Mouse (Mus musculus) hematopoietic multipotent progenitor cell, adult 10-12 weeks (in vitro differentiated cells): Measurements from ENCODE around the gene Tex264. TPM values are rescaled to one million over a fixed set of nuclear protein-coding genes. Genes with fewer than 3 reads are reported as not detected.

Source experiments
- polyA plus RNA-seq: library from polyadenylated mRNA; stranded (reverse); fragments of >175 nt; gene quantifications from 2 replicates; pipeline ENCODE4 v1.2.3, GENCODE M21; 2012; ENCODE audit warnings: low replicate concordance

Tex264 gene
- 60.6 and 119 TPM in 2 replicates for polyA plus RNA-seq

DNA sequence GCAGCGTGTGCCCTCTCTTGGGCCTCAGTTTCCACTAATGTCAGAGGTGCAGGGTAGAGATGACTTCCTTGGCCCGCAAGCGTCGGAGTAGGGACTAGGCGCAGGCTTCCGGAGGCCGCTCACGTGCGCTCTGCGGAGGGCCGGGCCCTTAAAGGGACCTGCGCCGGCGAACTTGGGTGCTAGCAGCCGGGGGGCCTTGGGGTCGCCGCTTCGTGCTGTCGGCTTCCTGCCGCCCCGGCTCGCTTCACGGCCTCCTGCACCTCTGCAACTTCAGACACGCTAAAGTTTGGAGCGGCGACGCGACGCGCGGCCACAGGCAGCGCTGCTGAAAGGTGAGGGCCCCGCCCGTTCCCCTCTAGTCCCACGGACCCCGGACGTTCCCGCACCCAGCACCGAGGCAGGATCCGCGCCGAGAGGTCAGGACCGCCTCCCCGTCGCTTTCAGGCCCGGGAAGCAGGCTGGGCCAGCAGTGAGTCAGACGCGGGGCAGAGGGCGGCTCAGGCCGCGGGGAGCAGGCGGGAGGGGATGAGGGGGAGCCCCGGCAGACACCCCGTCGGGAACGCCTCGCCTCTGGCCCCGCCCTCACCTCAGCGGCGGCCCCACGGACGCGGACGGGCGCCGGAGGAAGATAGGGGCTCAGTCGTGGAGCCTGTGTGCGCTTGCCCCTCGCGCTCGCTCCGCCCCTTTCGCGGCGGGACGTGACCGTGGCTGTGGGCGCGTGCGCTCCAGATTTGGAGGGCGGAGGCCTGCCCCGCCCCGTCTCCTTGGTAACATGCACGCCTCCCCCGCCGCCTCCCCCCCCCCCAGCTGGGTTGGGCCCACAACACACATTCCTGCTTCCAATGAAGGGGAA is at the start of gene Tex264:
Gene Tex264 (minus strand): TSS at position 679 of the 853 bp plus-strand sequence.

DNA sequence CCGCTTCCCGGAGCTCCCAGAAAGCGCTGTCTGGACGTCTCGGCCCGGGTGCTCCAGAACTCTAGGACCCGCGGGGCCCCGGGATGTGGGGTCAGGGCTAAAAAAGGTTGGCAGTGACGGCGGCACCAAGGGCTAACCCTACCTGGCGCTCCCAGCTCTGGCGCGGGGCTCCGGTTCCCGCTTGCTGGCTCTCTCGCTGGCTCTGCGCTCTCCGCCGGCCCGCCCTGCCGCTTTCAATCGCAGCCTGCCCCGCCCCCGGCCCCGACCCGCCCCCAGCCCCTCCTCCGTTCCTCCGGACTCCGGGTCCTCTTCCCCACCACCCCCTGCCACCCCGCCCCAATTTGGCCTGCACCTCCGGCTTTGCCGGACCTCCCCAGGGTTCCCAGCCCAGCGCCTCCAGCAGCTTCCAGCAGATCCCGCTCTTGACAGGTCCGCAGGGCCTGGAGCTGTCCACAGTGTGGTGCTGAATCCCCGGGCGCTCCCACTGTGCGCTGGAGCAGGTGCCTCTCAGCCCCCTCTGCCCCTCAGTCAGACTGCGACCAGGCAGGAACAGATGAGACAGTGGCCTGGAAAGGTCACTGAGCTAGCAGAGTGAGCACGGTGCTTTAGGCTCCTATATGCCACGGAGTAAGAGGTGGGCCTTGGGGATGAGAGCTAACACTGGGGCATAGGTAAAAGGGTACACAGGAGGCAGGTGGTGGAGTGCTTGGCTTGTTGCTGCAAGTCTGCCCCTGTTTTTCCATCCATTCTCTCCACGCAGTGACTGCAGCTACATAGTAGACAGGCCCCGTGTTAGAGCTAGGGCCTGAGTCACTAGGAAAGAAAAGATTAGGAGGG is 29.6 kb downstream of the Tex264 start, which contains the start of gene Grm2:
Gene Grm2 (minus strand): TSS at position 199 of the 837 bp plus-strand sequence.

DNA sequence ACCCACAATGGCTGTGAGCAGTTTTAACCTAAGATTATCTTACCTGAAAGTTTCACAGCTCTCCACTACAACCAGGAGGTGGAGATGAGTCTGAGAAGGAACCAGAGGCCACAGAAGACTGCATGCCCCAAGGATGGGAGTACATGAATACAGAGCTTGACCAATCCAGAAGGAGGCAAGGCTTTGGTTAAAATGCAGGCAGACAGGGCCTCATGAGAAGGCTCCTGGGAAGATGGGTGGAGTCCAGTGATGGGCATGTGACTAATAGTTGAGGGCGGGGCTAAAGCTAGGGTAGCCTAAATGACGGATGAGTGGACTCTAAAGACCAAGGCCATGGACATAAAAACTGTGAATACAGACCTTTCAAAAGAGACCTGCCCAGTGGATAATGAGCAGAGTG is 59.4 kb downstream of the Tex264 start, which contains the start of gene Iqcf6:
Gene Iqcf6 (plus strand): TSS at position 301 of the 400 bp plus-strand sequence.

Other genes with a start within 250 kb of the Tex264 start
- 20.3 and 21.3 TPM in 2 replicates for gene Acy1, start 247.6 kb downstream of the Tex264 start, polyA plus RNA-seq
- 4.2 and 4.6 TPM in 2 replicates for gene Abhd14b, start 238.5 kb downstream of the Tex264 start, polyA plus RNA-seq
- 2.3 and 7.2 TPM in 2 replicates for gene Abhd14a, start 238.2 kb downstream of the Tex264 start, polyA plus RNA-seq
- gene Pcbp4, start 232.6 kb downstream of the Tex264 start, polyA plus RNA-seq, result 34.0 and 111 TPM in 2 replicates
- gene Gpr62, start 220.0 kb downstream of the Tex264 start, polyA plus RNA-seq, result 0.31 and 0.72 TPM in 2 replicates
- 132 and 239 TPM in 2 replicates for gene Rrp9, start 210.0 kb downstream of the Tex264 start, polyA plus RNA-seq
- 72.0 and 84.0 TPM in 2 replicates for gene Parp3, start 209.0 kb downstream of the Tex264 start, polyA plus RNA-seq
- gene Iqcf1, start 186.0 kb downstream of the Tex264 start, polyA plus RNA-seq, result not detected in 2 replicates
- not detected in 2 replicates for gene Iqcf5, start 171.4 kb downstream of the Tex264 start, polyA plus RNA-seq
- not detected in 2 replicates for gene Iqcf3, start 124.3 kb downstream of the Tex264 start, polyA plus RNA-seq
- gene Iqcf4, start 114.9 kb downstream of the Tex264 start, polyA plus RNA-seq, result not detected in 2 replicates
- not detected in 2 replicates for gene Iqcf6, start 59.3 kb downstream of the Tex264 start, polyA plus RNA-seq
- not detected in 2 replicates for gene Grm2, start 29.8 kb downstream of the Tex264 start, polyA plus RNA-seq
- gene Rad54l2, start 103.3 kb upstream of the Tex264 start, polyA plus RNA-seq, result 5.4 and 5.9 TPM in 2 replicates
- 2.2 and 5.9 TPM in 2 replicates for gene Dcaf1, start 135.9 kb upstream of the Tex264 start, polyA plus RNA-seq
- 25.8 and 31.0 TPM in 2 replicates for gene Rbm15b, start 201.5 kb upstream of the Tex264 start, polyA plus RNA-seq
- 69.4 and 104 TPM in 2 replicates for gene Manf, start 206.1 kb upstream of the Tex264 start, polyA plus RNA-seq